Mouse (Mus musculus) liver, embryonic 16.5 days (tissue): ENCODE measurements around the gene Gosr2. TPM values are rescaled to one million over a fixed set of nuclear protein-coding genes. Genes with fewer than 3 reads are reported as not detected.
"Not testable (repeated sequence)": the region's sequence is repeated elsewhere in the genome, so short reads cannot be mapped to it uniquely, and the experiment has no call there.

ENCODE experiments used
- ATAC-seq: fragments of 200-750 bp; cut with Nextera tagmentation; 2 replicates; pipeline ENCODE4 v1.8.0; 2017; ENCODE audit warnings: low read depth, mild to moderate bottlenecking, moderate number of reproducible peaks, moderate library complexity
- H3K27ac ChIP-seq: fragments of 300-500 bp; sonication (generic); 2 replicates; pipeline ENCODE4 v1.5.1; 2014; ENCODE audit warnings: mild to moderate bottlenecking, low read length
- H3K27me3 ChIP-seq: fragments of 300-500 bp; sonication (generic); 2 replicates; pipeline ENCODE4 v1.6.1; 2014; ENCODE audit warnings: low read depth, low read length, mixed read lengths; ENCODE audit not compliant: control insufficient read depth, insufficient read depth
- H3K36me3 ChIP-seq: fragments of 300-500 bp; sonication (generic); 2 replicates; pipeline ENCODE4 v1.6.1; 2014; ENCODE audit warnings: mild to moderate bottlenecking; ENCODE audit not compliant: control insufficient read depth, insufficient read depth
- H3K4me1 ChIP-seq: fragments of 300-500 bp; sonication (generic); 2 replicates; pipeline ENCODE4 v1.6.1; 2014; ENCODE audit warnings: low read depth, low read length, mixed read lengths; ENCODE audit not compliant: control insufficient read depth
- H3K4me2 ChIP-seq: fragments of 300-500 bp; sonication (generic); 2 replicates; pipeline ENCODE4 v1.6.1; 2014; ENCODE audit warnings: low read depth, low read length, mixed read lengths
- H3K4me3 ChIP-seq: fragments of 300-500 bp; sonication (generic); 2 replicates; pipeline ENCODE4 v1.5.1; 2014; ENCODE audit warnings: low read depth, mild to moderate bottlenecking, low read length
- H3K9ac ChIP-seq: fragments of 300-500 bp; sonication (generic); 2 replicates; pipeline ENCODE4 v1.6.1; 2014; ENCODE audit warnings: low read depth, low read length
- H3K9me3 ChIP-seq: fragments of 300-500 bp; sonication (generic); replicated peaks from 2 replicates; pipeline ENCODE4 v1.6.1; 2016; ENCODE audit warnings: low read length; ENCODE audit not compliant: control insufficient read depth
- WGBS: fragments of 180-500 bp; shearing (Covaris S2); extraction: QIAGEN DNeasy Blood & Tissue Kit; methylation state at CpG from one replicate; pipeline ENCODE4 v1.1.7; 2014; ENCODE audit not compliant: insufficient replicate concordance; 5-methylcytosine and 5-hydroxymethylcytosine counted together
- polyA plus RNA-seq: library from polyadenylated mRNA; unstranded; fragments of >200 nt; fragmentation: Nextera tagmentation; extraction: Ambion mirVana; gene quantifications from 2 replicates; pipeline ENCODE4 v1.2.1, GENCODE M21; 2015

Gosr2 gene
- polyA plus RNA-seq, 1 experiment from 2014 or later = 36.4 TPM

DNA sequence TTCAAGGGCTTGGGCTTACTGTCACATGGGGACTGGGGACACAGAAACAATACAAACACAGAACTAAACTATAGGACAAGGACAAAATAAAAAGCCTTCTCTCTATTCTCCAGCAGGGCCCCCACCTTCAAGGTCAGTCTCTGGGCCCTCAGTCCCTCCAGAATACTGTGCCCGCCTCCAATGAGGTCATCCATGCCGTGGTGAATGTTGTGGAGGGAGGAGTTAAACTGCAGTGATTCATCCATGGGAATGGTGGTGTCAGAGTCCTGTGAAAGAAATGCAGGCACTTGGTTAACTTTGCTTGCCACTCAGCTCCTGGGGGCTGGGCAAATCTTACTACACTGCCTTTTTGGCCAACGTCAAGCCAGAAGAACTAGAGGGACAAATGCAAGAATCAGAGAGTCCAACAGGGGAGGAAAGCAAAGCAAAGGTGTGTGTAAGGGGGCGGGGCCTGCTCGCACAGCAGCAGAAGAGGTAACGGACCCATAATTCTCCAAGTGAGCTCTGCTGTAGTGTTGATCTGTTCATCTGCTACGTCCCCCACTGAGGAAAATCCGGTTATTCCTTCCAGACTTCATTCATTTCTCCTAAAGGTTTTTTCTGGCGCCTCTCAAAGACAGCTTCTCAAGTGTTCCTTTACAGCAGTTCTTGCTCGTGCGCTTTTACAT lies 13.9 kb downstream of the Gosr2 start:
- no peak overlapping the region for H3K9ac ChIP-seq
- no peak overlapping the region for H3K4me3 ChIP-seq
- no peaks in the 10 kb centered on the region for H3K9me3 ChIP-seq
- ATAC-seq = no peak
- peaks cover 35% of the 10 kb centered on the region for H3K36me3 ChIP-seq
- H3K27me3 ChIP-seq = no peaks in the 10 kb centered on the region
- WGBS = 72% methylated on average over 11 of the region's 11 CpGs
- no peak overlapping the region for H3K27ac ChIP-seq
- H3K4me1 ChIP-seq = no peaks in the 10 kb centered on the region
- H3K4me2 ChIP-seq = no peak overlapping the region

DNA sequence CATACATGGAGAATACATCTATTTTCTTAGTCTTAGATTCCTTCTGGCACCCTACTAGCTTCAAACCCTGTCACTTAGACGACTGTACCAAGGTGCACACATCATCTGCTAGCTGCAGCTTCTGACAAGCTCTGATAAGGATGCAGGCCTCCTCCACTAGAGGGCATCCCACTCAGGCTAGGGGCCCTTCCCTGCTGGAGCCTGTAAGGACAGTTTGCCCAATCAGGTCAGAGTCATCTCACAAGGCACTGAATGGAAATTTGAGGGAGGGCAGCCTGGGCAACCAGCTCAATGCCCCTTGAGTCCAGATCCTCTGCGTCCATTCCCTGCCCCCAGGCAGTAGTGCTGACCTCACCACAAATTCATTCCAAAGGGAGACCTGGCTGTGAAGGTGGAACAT lies 20.7 kb downstream of the Gosr2 start:
- not testable (repeated sequence) for H3K27me3 ChIP-seq, H3K4me2 ChIP-seq, H3K27ac ChIP-seq, ATAC-seq, H3K4me1 ChIP-seq, H3K9ac ChIP-seq, H3K4me3 ChIP-seq, H3K9me3 ChIP-seq
- WGBS = 42% methylated on average over 2 of the region's 2 CpGs
- H3K36me3 ChIP-seq = peaks cover 11% of the 10 kb centered on the region

DNA sequence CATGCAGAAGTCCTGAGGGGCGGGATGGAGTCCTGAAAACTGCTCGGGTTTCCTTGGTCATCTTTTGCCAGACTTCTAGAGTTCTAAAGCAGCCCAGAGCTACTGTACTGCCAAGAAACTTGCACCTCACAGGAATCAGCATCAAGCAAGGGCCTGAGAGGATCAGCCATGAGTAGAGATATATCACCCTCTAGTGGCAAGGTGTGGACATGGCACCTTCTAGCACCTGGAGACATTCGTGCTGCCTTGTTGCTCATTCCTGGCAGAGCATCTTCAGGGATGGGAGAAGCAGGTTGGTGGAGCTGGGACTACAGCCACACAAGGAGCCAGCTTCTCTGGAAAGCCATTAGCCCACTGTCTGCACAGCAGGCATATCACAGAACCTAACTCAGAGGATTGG lies 22.1 kb downstream of the Gosr2 start:
- Histone ChIP-seq H3K9me3 (no peaks in the 10 kb centered on the region), H3K4me1 (no peaks in the 10 kb centered on the region), H3K4me2 (no peak overlapping the region), H3K36me3 (peaks cover 11% of the 10 kb centered on the region), H3K4me3 (no peak overlapping the region), H3K9ac (no peak overlapping the region), H3K27me3 (no peaks in the 10 kb centered on the region), H3K27ac (no peak overlapping the region)
- 42% methylated on average over 3 of the region's 3 CpGs for WGBS
- no peak for ATAC-seq

DNA sequence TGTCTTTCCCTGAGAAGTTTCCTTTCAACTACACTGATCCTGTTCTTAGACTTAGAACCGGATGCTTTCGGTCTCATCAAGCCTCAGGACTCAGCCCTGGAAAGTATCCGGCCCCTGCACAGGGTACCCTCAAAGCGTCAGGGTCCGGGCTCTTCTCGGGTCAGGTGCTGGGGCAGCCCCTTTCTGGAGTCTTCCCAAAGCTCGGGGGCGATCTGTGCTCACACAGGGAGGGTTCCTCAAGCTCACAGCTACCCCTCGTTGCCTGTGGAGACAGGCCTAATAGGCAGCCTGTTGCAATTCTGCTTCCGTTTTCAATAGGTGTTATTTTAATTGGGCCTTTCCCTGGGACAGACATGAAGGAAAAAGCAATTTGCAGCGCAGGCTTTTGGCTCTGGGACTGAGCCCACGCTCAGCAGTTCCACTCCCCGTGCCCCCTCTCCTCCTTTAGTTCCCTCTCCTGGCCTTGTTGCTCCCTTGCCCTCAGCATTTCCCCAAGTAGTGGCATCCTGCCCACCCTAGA lies 30.7 kb downstream of the Gosr2 start:
- H3K4me2 ChIP-seq = no peak overlapping the region
- H3K9me3 ChIP-seq = no peaks in the 10 kb centered on the region
- no peak overlapping the region for H3K27ac ChIP-seq

DNA sequence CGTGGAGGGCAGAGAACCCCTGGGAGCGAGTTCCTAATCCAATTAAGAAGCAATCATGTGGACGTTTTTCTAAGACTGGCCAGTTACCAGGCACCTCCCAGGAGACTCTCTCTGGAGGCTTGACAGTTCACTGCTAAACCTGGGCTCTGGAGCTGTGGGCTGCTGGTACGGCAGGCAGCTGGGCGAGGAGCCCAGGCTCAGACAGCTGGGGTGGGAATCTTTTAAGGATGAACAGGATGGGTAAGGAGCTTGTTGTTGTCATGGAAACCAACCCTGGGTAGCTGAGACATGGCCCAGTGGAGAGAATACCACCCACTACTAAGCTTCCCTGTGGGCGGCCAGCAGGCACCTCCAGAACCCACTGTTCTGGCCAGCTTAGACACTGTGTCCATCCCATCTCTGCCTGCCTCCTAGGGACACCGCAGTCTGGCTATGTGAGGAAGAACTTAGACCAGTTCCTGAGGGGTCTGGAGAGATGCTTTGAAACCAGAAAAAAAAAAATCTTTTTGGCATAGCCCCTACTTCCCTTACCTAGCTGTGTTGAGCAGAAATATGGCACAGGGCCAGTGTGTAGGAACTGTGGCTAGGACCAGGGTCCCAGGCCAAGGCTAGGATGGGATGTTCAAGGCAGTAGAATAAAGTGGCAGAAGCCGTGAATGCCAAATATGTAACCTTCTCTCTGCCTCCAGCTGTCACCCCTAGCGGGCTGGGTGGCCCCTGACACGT lies 31.4 kb downstream of the Gosr2 start:
- no peaks in the 10 kb centered on the region for H3K4me1 ChIP-seq
- no peak overlapping the region for H3K4me2 ChIP-seq
- no peaks in the 10 kb centered on the region for H3K9me3 ChIP-seq

More for the DNA sequence above, 30.7 kb downstream of the Gosr2 start:
- no peak overlapping the region for H3K4me3 ChIP-seq
- no peak overlapping the region for H3K9ac ChIP-seq
- H3K27me3 ChIP-seq = no peaks in the 10 kb centered on the region
- no peaks in the 10 kb centered on the region for H3K36me3 ChIP-seq
- no peak for ATAC-seq
- no peaks in the 10 kb centered on the region for H3K4me1 ChIP-seq
- 47% methylated on average over 13 of the region's 13 CpGs for WGBS

DNA sequence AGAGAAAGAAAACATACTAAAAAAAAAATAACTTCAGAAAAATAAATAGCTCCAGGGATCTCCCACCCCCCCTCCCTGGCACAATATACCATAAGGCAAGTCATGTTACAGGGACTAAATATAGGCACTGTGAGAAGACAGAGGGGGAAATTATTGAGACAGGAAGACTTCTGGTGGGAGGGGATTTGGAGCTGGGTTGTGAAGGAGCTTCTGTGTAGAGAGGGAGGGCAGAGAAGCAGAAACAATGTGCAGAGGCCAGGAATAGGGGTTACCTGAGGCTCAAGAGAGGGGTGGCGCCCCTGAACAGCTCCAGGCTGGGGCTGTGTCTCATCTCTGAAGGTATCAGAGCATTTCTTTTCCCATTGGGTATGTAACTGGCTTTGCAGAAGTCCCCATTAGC lies 32.0 kb downstream of the Gosr2 start:
- H3K4me1 ChIP-seq = no peaks in the 10 kb centered on the region
- H3K9ac ChIP-seq = no peak overlapping the region
- ATAC-seq = no peak
- no peak overlapping the region for H3K4me3 ChIP-seq
- no peak overlapping the region for H3K4me2 ChIP-seq
- 37% methylated on average over 1 of the region's 1 CpGs for WGBS
- no peaks in the 10 kb centered on the region for H3K27me3 ChIP-seq
- H3K9me3 ChIP-seq = no peaks in the 10 kb centered on the region
- H3K27ac ChIP-seq = no peak overlapping the region
- no peaks in the 10 kb centered on the region for H3K36me3 ChIP-seq

More for the DNA sequence above, 31.4 kb downstream of the Gosr2 start:
- Histone ChIP-seq H3K36me3 (no peaks in the 10 kb centered on the region), H3K4me3 (no peak overlapping the region), H3K27me3 (no peaks in the 10 kb centered on the region), H3K9ac (no peak overlapping the region), H3K27ac (no peak overlapping the region)
- 36% methylated on average over 10 of the region's 10 CpGs for WGBS
- no peak for ATAC-seq

DNA sequence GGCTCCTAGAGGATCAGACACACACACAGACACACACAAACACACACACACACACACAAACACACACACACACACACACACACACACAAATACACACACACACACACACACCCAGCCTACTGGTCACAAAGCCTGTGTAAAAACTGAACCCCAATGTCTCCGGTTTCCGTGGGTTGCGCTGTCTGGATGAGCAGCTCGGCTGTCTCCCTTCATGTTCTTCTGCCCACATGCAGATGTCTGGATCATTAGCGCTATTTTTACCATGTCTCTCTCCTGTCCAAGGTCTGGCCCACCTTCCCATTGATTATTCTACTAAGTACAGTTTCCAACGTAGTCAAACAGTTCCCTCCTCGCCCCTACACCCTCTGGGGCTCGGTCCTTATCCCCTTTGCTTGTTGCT lies 34.6 kb downstream of the Gosr2 start:
- no peak overlapping the region for H3K27ac ChIP-seq
- no peaks in the 10 kb centered on the region for H3K4me1 ChIP-seq
- H3K9ac ChIP-seq = no peak overlapping the region
- no peak overlapping the region for H3K4me3 ChIP-seq
- no peaks in the 10 kb centered on the region for H3K36me3 ChIP-seq
- no peaks in the 10 kb centered on the region for H3K9me3 ChIP-seq
- no peak overlapping the region for H3K4me2 ChIP-seq
- WGBS = 63% methylated on average over 8 of the region's 8 CpGs
- no peaks in the 10 kb centered on the region for H3K27me3 ChIP-seq
- no peak for ATAC-seq

DNA sequence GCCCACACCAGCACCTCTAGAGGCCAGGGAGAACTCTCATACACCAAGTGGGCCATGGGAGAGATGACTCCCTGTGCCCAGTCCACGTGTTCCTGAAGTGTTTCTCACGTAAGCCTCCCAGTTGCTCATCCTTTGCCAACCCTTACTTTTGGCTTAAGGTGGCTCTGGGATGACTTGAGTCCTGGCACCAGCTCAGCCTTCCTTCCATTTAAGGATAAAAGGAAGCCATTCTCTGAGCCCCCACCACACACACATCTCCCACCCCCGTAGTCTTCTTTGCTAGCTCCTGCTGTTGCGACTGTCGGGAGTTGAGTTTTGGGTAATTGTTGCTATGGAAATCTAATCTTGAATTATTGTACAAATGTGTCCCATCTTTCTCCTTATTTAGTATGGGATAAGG lies 35.2 kb downstream of the Gosr2 start:
- no peak overlapping the region for H3K27ac ChIP-seq
- no peak overlapping the region for H3K9ac ChIP-seq
- H3K4me2 ChIP-seq = no peak overlapping the region
- WGBS = 59% methylated on average over 5 of the region's 5 CpGs
- no peaks in the 10 kb centered on the region for H3K4me1 ChIP-seq
- no peaks in the 10 kb centered on the region for H3K9me3 ChIP-seq
- no peak for ATAC-seq
- no peak overlapping the region for H3K4me3 ChIP-seq
- H3K36me3 ChIP-seq = no peaks in the 10 kb centered on the region
- H3K27me3 ChIP-seq = no peaks in the 10 kb centered on the region

DNA sequence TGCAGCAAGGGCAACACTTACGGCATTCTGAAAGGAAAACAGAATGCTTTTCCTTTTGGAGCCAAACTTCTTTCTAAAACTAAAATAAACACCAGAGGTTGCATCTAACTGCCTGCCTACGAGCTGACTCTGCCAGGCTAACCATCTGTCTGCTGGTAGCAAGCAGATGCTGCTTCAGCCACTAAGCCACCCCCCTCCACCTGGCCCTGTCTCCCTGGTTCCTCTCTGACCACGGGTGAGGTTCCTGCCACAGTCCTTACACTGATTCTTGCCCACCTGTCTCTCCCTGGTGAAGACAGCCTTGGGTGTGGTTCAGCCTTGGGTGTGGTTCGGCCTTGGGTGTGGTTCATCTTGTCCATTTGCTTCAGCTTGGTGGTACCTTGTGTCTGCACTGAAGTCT lies 35.8 kb downstream of the Gosr2 start:
- H3K4me1 ChIP-seq = no peaks in the 10 kb centered on the region
- H3K9ac ChIP-seq = no peak overlapping the region
- 45% methylated on average over 4 of the region's 4 CpGs for WGBS
- H3K9me3 ChIP-seq = no peaks in the 10 kb centered on the region
- H3K4me2 ChIP-seq = no peak overlapping the region
- no peaks in the 10 kb centered on the region for H3K27me3 ChIP-seq
- no peak overlapping the region for H3K4me3 ChIP-seq
- no peak for ATAC-seq
- no peaks in the 10 kb centered on the region for H3K36me3 ChIP-seq
- no peak overlapping the region for H3K27ac ChIP-seq
